Mouse (Mus musculus): Measurements from ENCODE around the gene Twist1. TPM values are rescaled to one million over a fixed set of nuclear protein-coding genes. Genes with fewer than 3 reads are reported as not detected.

The Twist1 gene
- polyA plus RNA-seq, 1 experiment: 1.1 TPM

- no peak for DNase-seq (ENCODE audit: extremely low spot score in 1 of 2, low spot score in 1 of 2)
These were observed 8.3 kb downstream of the Twist1 start for GRCm38 (mm10) chr12:33965661-33966360.

- DNase-seq (ENCODE audit: extremely low spot score in 1 of 2, low spot score in 1 of 2): no peak
These were observed 9.3 kb downstream of the Twist1 start for GRCm38 (mm10) chr12:33966490-33967415.

DNA sequence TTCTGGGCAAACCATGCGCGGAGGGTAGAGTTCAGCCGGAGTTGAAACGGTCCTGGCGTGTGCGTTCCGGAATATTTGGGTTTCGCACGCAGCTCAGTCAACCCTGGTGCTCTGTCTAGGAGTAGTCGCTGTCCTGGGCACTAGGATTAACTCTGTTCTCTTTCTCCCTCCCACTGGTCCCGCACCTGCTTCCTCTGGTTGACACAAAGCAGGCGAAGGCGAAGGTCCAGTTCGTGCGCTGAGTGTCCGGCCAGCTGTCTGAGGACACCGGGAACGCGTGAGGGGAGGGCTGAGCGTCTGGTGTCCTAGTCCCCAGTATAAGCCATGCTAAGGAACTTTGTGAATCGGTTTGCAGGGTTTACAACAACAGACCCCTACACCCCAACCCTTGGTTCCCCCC is 10.0 kb downstream of the Twist1 start:
- DNase-seq (ENCODE audit: extremely low spot score in 1 of 2, low spot score in 1 of 2): no peak

DNA sequence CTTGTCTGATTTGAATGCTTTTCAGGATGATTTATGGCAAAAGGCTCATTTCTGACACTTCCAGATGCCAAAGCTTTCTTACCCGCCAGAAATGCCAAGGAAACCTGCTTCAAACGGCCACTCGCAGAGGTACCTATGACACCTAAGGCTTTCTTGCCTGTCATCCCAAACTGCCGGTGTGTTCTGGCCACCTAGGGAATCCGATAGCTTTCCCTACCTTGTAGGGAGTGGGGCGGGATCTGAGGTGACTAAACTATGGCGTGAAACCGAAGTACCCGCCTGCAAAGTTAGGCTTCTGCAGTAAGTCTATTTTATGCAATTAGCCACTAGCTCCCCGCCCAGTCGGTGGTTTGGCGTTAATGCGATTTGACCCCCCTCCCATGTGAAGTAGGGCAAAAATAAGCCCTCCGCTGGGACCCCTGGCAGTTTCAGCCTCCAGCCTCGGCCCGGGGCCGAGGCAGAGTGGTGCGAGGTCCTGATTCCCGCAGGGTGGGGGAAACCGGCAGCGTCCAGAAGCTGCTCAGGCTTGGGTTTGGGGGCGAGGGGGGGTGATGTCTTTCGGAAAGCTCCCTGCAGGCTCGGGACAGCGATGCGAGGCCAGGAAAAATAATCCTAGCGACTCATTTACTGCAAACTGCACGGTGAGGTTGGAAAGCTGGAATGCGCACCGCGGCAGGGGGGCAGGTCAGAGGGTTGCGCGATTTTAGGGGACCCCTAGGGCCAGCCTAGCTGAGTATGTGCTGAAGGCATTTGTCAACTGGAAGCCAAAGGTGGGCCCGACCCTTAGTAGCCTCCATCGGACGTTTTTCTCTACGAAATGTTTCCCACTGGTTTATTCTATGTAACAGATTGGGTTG is 10.8 kb downstream of the Twist1 start:
- no peak for DNase-seq (ENCODE audit: extremely low spot score in 1 of 2, low spot score in 1 of 2)

GRCm38 (mm10) chr12:33968898-33969178 is 11.4 kb downstream of the Twist1 start:
- DNase-seq (ENCODE audit: extremely low spot score in 1 of 2, low spot score in 1 of 2): no peak

DNA sequence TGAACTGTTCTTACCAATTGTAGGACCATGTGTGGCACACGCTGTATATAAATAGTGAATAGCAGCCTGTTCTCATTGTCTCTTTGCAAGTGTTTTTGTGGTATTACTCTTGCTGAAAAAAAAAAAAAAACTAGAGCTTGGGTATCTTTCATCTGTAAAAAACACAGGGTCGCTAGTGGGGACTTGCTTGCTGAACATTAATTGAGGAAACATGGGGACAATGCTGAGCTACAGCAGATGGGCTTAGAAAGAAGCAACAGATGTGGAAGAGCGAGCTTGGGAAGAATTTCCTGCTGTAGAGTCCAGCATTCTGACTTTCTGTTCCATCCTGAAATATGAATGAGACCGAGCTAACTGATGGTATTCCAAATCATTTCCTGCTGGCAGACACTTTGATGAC is 22.7 kb downstream of the Twist1 start:
- no peak for DNase-seq (ENCODE audit: extremely low spot score in 1 of 2, low spot score in 1 of 2)

DNA sequence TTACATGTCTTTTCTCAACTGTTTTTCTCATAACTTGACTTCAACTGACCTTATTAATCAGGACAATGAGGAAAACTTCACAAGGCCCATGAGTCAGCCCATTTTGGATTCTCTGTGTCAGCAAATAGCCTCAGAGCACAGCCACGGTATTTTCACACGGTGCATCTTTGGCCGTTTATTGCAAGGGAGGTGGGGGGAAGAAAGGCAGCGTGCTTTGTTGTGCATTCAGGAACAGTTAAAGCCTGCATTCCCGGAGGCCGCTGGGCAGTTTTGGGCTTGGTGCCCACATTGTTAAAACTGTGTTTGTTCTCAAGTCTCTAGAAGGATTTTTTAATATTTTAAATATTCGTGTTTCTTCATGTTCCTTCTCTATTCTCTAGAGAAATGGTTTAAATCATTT is 24.0 kb downstream of the Twist1 start:
- no peak for DNase-seq (ENCODE audit: extremely low spot score in 1 of 2, low spot score in 1 of 2)

GRCm38 (mm10) chr12:33993127-33993526 is 35.7 kb downstream of the Twist1 start:
- DNase-seq (ENCODE audit: extremely low spot score in 1 of 2, low spot score in 1 of 2): no peak

Other genes with a start within 250 kb of the Twist1 start
- not detected in 2 replicates for gene Ferd3l, start 29.2 kb upstream of the Twist1 start, polyA plus RNA-seq (2012; rRNA removed)

Data from frontal cortex, adult 2 months (tissue).